Mouse (Mus musculus): ENCODE measurements around the gene Bmper.

GRCm38 (mm10) chr9:23269087-23269486, 46.2 kb downstream of the Bmper start:
- no peak for TF ChIP-seq GATA1 (IDR thresholded peaks at IDR 0.05; ENCODE audit: low read length)
- no peak for TF ChIP-seq TAL1 (IDR thresholded peaks at IDR 0.05; ENCODE audit: low read length)

Data from erythroblast, embryonic 14.5 days (primary cell).